Mouse (Mus musculus) limb, embryonic 14.5 days (tissue): ENCODE results near the gene Cttnbp2nl. TPM values are rescaled to one million over a fixed set of nuclear protein-coding genes. Genes with fewer than 3 reads are reported as not detected.

Experiments
- ATAC-seq: fragments of 200-750 bp; cut with Nextera tagmentation; 2 replicates; pipeline ENCODE4 v1.8.0; 2017; ENCODE audit warnings: low read depth, moderate number of reproducible peaks, moderate TSS enrichment; ENCODE audit not compliant: low FRiP score
- DNase-seq: peaks from one replicate; pipeline ENCODE4 v3.0.0-alpha.2; 2015; ENCODE audit warnings: low spot score
- H3K27ac ChIP-seq: fragments of 300-500 bp; sonication (generic); replicated peaks from 2 replicates; pipeline ENCODE4 v1.5.1; 2014; ENCODE audit warnings: low read depth, mild to moderate bottlenecking, low read length, moderate library complexity, mixed read lengths
- H3K27me3 ChIP-seq: fragments of 300-500 bp; sonication (generic); 2 replicates; pipeline ENCODE4 v1.6.1; 2014; ENCODE audit warnings: low read length, mixed read lengths; ENCODE audit not compliant: control insufficient read depth, insufficient read depth
- H3K36me3 ChIP-seq: fragments of 300-500 bp; sonication (generic); 2 replicates; pipeline ENCODE4 v1.6.1; 2014; ENCODE audit warnings: mild to moderate bottlenecking, low read length, moderate library complexity, mixed read lengths; ENCODE audit not compliant: control insufficient read depth, insufficient read depth
- H3K4me1 ChIP-seq: fragments of 300-500 bp; sonication (generic); 2 replicates; pipeline ENCODE4 v1.6.1; 2014; ENCODE audit warnings: antibody characterized with exemption, low read length, mixed read lengths; ENCODE audit not compliant: control insufficient read depth, insufficient read depth
- H3K4me2 ChIP-seq: fragments of 300-500 bp; sonication (generic); replicated peaks from 2 replicates; pipeline ENCODE4 v1.6.1; 2014; ENCODE audit warnings: low read depth, mild to moderate bottlenecking, low read length, moderate library complexity; ENCODE audit not compliant: severe bottlenecking
- H3K4me3 ChIP-seq: fragments of 300-500 bp; sonication (generic); replicated peaks from 2 replicates; pipeline ENCODE4 v1.5.1; 2014; ENCODE audit warnings: low read length
- H3K9ac ChIP-seq: fragments of 300-500 bp; sonication (generic); 2 replicates; pipeline ENCODE4 v1.6.1; 2014; ENCODE audit warnings: mild to moderate bottlenecking, low read depth, low read length, moderate library complexity; ENCODE audit not compliant: severe bottlenecking
- H3K9me3 ChIP-seq: fragments of 300-500 bp; sonication (generic); 2 replicates; pipeline ENCODE4 v1.6.1; 2016; ENCODE audit warnings: low read length; ENCODE audit not compliant: control insufficient read depth
- POLR2A ChIP-seq: fragments of 200-500 bp; IDR thresholded peaks from 2 replicates; pipeline ENCODE4 v1.8.0; 2012; ENCODE audit warnings: inconsistent platforms, mild to moderate bottlenecking, moderate library complexity, borderline replicate concordance; ENCODE audit not compliant: insufficient read depth, insufficient read length; ENCODE audit errors: extremely low read depth
- WGBS: fragments of 180-500 bp; shearing (Covaris S2); extraction: QIAGEN DNeasy Blood & Tissue Kit; methylation state at CpG from one replicate; pipeline ENCODE4 v1.1.7; 2014; 5-methylcytosine and 5-hydroxymethylcytosine counted together
- polyA plus RNA-seq, 2 experiments: library from polyadenylated mRNA; depleted of rRNA in 1 of 2; stranded (reverse) in 1 of 2; unstranded in 1 of 2; fragments of >200 nt; fragmentation: Nextera tagmentation in 1 of 2; extraction: Ambion mirVana in 1 of 2; gene quantifications; 2 replicates each; pipeline versions ENCODE4 v1.2.1 to v1.2.3; 2012 to 2014

Gene Cttnbp2nl
- polyA plus RNA-seq, 2 experiments, result 12.0 to 29.5 TPM

GRCm38 (mm10) chr3:104965991-104966554 lies 86.9 kb downstream of the Cttnbp2nl start:
- Histone ChIP-seq H3K36me3 (no peaks in the 10 kb centered on the region), H3K9ac (no peak overlapping the region), H3K27ac (no peak overlapping the region), H3K27me3 (peaks cover 15% of the 10 kb centered on the region), H3K4me3 (no peak overlapping the region), H3K4me2 (no peak overlapping the region), H3K4me1 (peaks cover 24% of the 10 kb centered on the region), H3K9me3 (no peaks in the 10 kb centered on the region)
- ATAC-seq, result no peak
- TF ChIP-seq POLR2A, result no peak
- DNase-seq, result no peak
- WGBS, result 80% methylated on average over 6 of the region's 7 CpGs

DNA sequence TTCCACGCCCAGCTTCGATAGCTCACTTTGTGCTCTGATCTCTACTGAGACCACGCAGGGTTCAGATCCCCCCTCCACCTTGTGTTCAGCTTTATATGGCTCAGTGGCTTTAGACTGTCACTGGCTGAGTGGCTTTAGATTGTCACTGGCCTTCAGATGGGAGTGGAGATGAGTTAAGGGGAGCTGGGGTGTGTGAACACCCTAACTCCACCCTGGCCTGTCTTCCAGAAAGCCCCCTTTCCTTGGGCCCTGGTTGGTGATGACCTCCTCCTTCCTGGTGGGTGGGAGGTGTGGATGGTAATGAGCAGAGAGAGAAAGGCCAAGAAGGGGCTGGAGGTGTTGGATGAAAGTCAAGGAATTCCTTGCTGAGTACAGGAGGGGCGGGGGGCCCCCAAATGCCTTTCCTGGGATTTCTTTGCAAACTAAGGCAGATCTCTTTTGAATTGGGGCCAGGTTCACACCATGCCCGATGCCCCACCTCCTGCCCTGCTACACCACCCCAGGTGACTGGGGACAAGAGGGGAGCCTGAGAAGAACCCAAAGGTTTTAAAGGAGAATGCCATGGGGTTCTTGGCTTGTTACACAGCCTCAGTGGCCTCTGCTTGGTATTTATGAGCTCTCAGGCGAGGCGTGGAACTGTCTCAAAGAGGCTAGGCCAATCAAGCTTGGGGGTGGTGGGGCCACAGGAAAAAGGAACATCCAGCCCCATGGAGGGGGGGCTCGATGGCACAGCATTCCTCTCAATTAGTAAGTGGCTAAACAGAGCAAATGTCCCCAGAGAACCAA lies 87.7 kb downstream of the Cttnbp2nl start:
- ATAC-seq (no peak), DNase-seq (no peak)
- no peak for TF ChIP-seq POLR2A
- H3K4me1 ChIP-seq, result peaks cover 24% of the 10 kb centered on the region
- peaks cover 22% of the 10 kb centered on the region for H3K27me3 ChIP-seq
- H3K36me3 ChIP-seq, result no peaks in the 10 kb centered on the region
- H3K9ac ChIP-seq, result no peak overlapping the region
- no peak overlapping the region for H3K27ac ChIP-seq
- H3K4me3 ChIP-seq, result no peak overlapping the region
- WGBS, result 49% methylated on average over 8 of the region's 8 CpGs
- no peak overlapping the region for H3K4me2 ChIP-seq
- H3K9me3 ChIP-seq, result no peaks in the 10 kb centered on the region

GRCm38 (mm10) chr3:104963331-104964276 lies 89.3 kb downstream of the Cttnbp2nl start:
- H3K27ac ChIP-seq, result no peak overlapping the region

DNA sequence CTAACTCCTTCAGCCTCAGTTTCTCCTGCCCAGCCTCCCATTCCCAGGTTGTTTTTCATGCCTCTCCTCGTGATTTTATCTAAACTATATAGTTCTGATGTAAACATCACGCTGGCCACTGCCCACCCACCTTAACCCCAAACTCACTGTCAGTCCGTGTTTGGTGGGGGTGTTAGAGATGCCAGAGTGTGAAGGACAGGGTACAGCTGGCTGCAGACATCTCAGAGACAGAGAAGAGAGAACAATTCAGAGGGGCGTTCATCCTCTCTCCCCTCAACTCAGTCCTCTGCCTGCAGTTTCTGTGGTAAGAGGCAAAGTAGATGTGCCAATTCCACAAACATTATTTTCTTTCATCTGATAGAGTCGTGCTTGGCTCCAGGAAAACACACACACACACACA lies 90.1 kb downstream of the Cttnbp2nl start:
- H3K27me3 ChIP-seq, result peaks cover 35% of the 10 kb centered on the region

More at GRCm38 (mm10) chr3:104963331-104964276, 89.3 kb downstream of the Cttnbp2nl start:
- no peak for TF ChIP-seq POLR2A
- WGBS, result 27% methylated on average over 12 of the region's 13 CpGs
- Histone ChIP-seq H3K9ac (no peak overlapping the region), H3K27me3 (peaks cover 34% of the 10 kb centered on the region), H3K4me2 (no peak overlapping the region), H3K9me3 (no peaks in the 10 kb centered on the region), H3K4me3 (no peak overlapping the region), H3K36me3 (no peaks in the 10 kb centered on the region), H3K4me1 (peaks cover 24% of the 10 kb centered on the region)
- ATAC-seq (no peak), DNase-seq (no peak)

GRCm38 (mm10) chr3:104962141-104962611 lies 90.8 kb downstream of the Cttnbp2nl start:
- Histone ChIP-seq H3K27ac (no peak overlapping the region), H3K36me3 (no peaks in the 10 kb centered on the region), H3K9me3 (no peaks in the 10 kb centered on the region), H3K9ac (peak overlapping the region; percentile 46), H3K4me2 (peak overlapping the region; percentile 69), H3K4me1 (peaks cover 24% of the 10 kb centered on the region), H3K4me3 (peak overlapping the region; percentile 51), H3K27me3 (peaks cover 35% of the 10 kb centered on the region)
- TF ChIP-seq POLR2A, result no peak
- peak; percentile 33; the same call in 1 of the 2 replicates for ATAC-seq
- under 1% methylated on average over 30 of the region's 31 CpGs for WGBS
- DNase-seq, result no peak

More for the DNA sequence above, 90.1 kb downstream of the Cttnbp2nl start:
- Histone ChIP-seq H3K4me2 (peak overlapping the region; percentile 69), H3K9me3 (no peaks in the 10 kb centered on the region), H3K27ac (no peak overlapping the region), H3K4me1 (peaks cover 24% of the 10 kb centered on the region), H3K4me3 (no peak overlapping the region), H3K36me3 (no peaks in the 10 kb centered on the region), H3K9ac (no peak overlapping the region; the same call in 1 of the 2 replicates)
- no peak for TF ChIP-seq POLR2A
- 8% methylated on average over 5 of the region's 5 CpGs for WGBS
- no peak for ATAC-seq
- DNase-seq, result no peak
